Mouse (Mus musculus): Measurements from ENCODE around the gene Rbfox2.
A peak's percentile ranks its signal among the peaks of the same experiment; 100 is the strongest.

Rbfox2 gene

GRCm38 (mm10) chr15:77152336-77153087 lies 154.3 kb downstream of the Rbfox2 start:
- no peak for DNase-seq (ENCODE audit: extremely low read depth, low read depth, low spot score)

- no peak for DNase-seq (ENCODE audit: extremely low read depth, low read depth, low spot score)
These were observed 155.0 kb downstream of the Rbfox2 start for GRCm38 (mm10) chr15:77151816-77152215.

GRCm38 (mm10) chr15:77151178-77151577 lies 155.6 kb downstream of the Rbfox2 start:
- no peak for DNase-seq (ENCODE audit: extremely low read depth, low read depth, low spot score)

- no peak for DNase-seq (ENCODE audit: extremely low read depth, low read depth, low spot score)
These were observed 156.4 kb downstream of the Rbfox2 start for GRCm38 (mm10) chr15:77150424-77150841.

GRCm38 (mm10) chr15:77150000-77150399 lies 156.8 kb downstream of the Rbfox2 start:
- DNase-seq (ENCODE audit: extremely low read depth, low read depth, low spot score): no peak

GRCm38 (mm10) chr15:77149551-77149950 lies 157.3 kb downstream of the Rbfox2 start:
- DNase-seq (ENCODE audit: extremely low read depth, low read depth, low spot score): no peak

- no peak for DNase-seq (ENCODE audit: extremely low read depth, low read depth, low spot score)
These were observed 159.9 kb downstream of the Rbfox2 start for GRCm38 (mm10) chr15:77146942-77147341.

GRCm38 (mm10) chr15:77144960-77145359 lies 161.8 kb downstream of the Rbfox2 start:
- DNase-seq (ENCODE audit: extremely low read depth, low read depth, low spot score): no peak

- DNase-seq (ENCODE audit: extremely low read depth, low read depth, low spot score): no peak
These were observed 164.0 kb downstream of the Rbfox2 start for GRCm38 (mm10) chr15:77142787-77143186.

- DNase-seq (ENCODE audit: extremely low read depth, low read depth, low spot score): no peak
These were observed 164.5 kb downstream of the Rbfox2 start for GRCm38 (mm10) chr15:77142352-77142751.

GRCm38 (mm10) chr15:77141711-77142110 lies 165.1 kb downstream of the Rbfox2 start:
- DNase-seq (ENCODE audit: extremely low read depth, low read depth, low spot score): no peak

- DNase-seq (ENCODE audit: extremely low read depth, low read depth, low spot score): no peak
These were observed 168.5 kb downstream of the Rbfox2 start for GRCm38 (mm10) chr15:77138282-77138681.

- DNase-seq (ENCODE audit: extremely low read depth, low read depth, low spot score): no peak
These were observed 172.3 kb downstream of the Rbfox2 start for GRCm38 (mm10) chr15:77134483-77134882.

GRCm38 (mm10) chr15:77129154-77129553 lies 177.7 kb downstream of the Rbfox2 start:
- DNase-seq (ENCODE audit: extremely low read depth, low read depth, low spot score): no peak

- DNase-seq (ENCODE audit: extremely low read depth, low read depth, low spot score): no peak
These were observed 179.1 kb downstream of the Rbfox2 start for GRCm38 (mm10) chr15:77127737-77128136.

GRCm38 (mm10) chr15:77126674-77127073 lies 180.1 kb downstream of the Rbfox2 start:
- no peak for DNase-seq (ENCODE audit: extremely low read depth, low read depth, low spot score)

GRCm38 (mm10) chr15:77124372-77125117 lies 182.3 kb downstream of the Rbfox2 start:
- peak; percentile 52 for DNase-seq (ENCODE audit: extremely low read depth, low read depth, low spot score)

GRCm38 (mm10) chr15:77122824-77123223 lies 184.0 kb downstream of the Rbfox2 start:
- DNase-seq (ENCODE audit: extremely low read depth, low read depth, low spot score): no peak

- no peak for DNase-seq (ENCODE audit: extremely low read depth, low read depth, low spot score)
These were observed 184.6 kb downstream of the Rbfox2 start for GRCm38 (mm10) chr15:77122208-77122607.

- DNase-seq (ENCODE audit: extremely low read depth, low read depth, low spot score): no peak
These were observed 187.1 kb downstream of the Rbfox2 start for GRCm38 (mm10) chr15:77119666-77120065.

GRCm38 (mm10) chr15:77117209-77117608 lies 189.6 kb downstream of the Rbfox2 start:
- DNase-seq (ENCODE audit: extremely low read depth, low read depth, low spot score): no peak

GRCm38 (mm10) chr15:77116139-77116722 lies 190.6 kb downstream of the Rbfox2 start:
- no peak for DNase-seq (ENCODE audit: extremely low read depth, low read depth, low spot score)

Data from fat pad, adult 2 months (tissue).